Mouse (Mus musculus): ENCODE data around the gene Olfr857. TPM values are rescaled to one million over a fixed set of nuclear protein-coding genes. Genes with fewer than 3 reads are reported as not detected.

The Olfr857 gene
- not detected in 2 replicates for polyA plus RNA-seq (2012)

GRCm38 (mm10) chr9:19709133-19709532 lies at the start of gene Olfr857:
Olfr857 (plus strand) TSS chr9:19709433.

Other genes starting within 250 kb of the Olfr857 start
- not detected in 2 replicates for gene Olfr850, start 231.2 kb upstream of the Olfr857 start, polyA plus RNA-seq (2012)
- gene Olfr851, start 216.1 kb upstream of the Olfr857 start, polyA plus RNA-seq (2012), result not detected in 2 replicates
- gene Olfr853, start 168.4 kb upstream of the Olfr857 start, polyA plus RNA-seq (2012), result not detected in 2 replicates
- gene Olfr854, start 142.1 kb upstream of the Olfr857 start, polyA plus RNA-seq (2012), result not detected in 2 replicates
- not detected in 2 replicates for gene Olfr855, start 126.8 kb upstream of the Olfr857 start, polyA plus RNA-seq (2012)
- gene Zfp317, start 87.3 kb upstream of the Olfr857 start, polyA plus RNA-seq (2012), result 0.64 and 0.76 TPM in 2 replicates
- gene Olfr58, start 70.8 kb downstream of the Olfr857 start, polyA plus RNA-seq (2012), result not detected in 2 replicates
- gene Olfr859, start 95.5 kb downstream of the Olfr857 start, polyA plus RNA-seq (2012), result not detected in 2 replicates
- gene Olfr860, start 140.3 kb downstream of the Olfr857 start, polyA plus RNA-seq (2012), result not detected in 2 replicates
- gene Olfr862, start 178.6 kb downstream of the Olfr857 start, polyA plus RNA-seq (2012), result not detected in 2 replicates
- 0.04 TPM in 2 replicates for gene Olfr77, start 207.4 kb downstream of the Olfr857 start, polyA plus RNA-seq (2012)

Measured in megakaryocyte-erythroid progenitor cell, adult 5 weeks (primary cell).